ENCODE assay signal across 12 mouse cellular contexts in the genomic region with DNA sequence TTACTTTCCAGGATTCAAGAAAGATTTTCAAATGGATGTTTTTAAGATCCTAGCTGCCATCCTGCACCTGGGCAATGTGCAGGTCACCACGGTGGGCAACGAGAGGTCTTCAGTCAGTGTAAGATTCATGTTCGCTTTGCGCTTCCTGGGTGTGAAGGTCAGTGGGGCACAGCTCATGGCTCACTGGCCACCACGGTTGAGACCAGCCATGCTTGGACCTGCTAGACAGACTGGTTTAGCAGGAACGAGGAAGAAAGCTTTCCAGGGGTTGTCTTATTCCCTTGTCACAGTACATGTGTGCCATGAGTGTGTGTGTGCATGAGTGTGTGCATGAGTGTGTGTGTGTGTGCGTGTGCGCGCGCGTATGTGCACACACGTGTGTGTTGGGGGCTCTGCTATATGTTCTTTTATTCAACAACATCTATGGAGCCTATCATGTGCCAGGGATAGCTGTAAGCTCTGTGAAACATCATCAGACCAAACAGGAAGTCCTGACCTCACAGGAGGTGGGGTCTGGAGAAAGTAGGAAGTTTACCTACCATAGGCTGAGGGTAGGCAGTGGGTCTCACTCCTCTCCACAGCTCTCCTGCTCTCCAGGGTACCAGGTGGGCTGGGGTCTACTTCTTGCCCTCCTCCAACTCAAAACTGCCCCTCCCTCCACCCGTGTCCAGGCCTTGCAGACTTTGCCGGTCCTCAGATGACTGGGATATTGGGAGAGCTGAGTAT. TPM values are rescaled to one million over a fixed set of nuclear protein-coding genes. Genes with fewer than 3 reads are reported as not detected.
DNase-seq lines count a peak whose midpoint lies in the region; ATAC-seq lines count a peak whose summit lies in the region.
"Had no signal": no experiment of that assay in that cellular context is flagged by ENCODE, and none has a peak within 500 bp of the region (broad histone marks: within the 10 kb centered on the region; RNA-seq: fewer than 3 reads in every experiment).

No protein-coding gene starts in this region.

- no peaks in the 10 kb centered on the region for H3K36me3 ChIP-seq in hindbrain, embryonic 10.5 days
- no peaks in the 10 kb centered on the region for H3K36me3 ChIP-seq in hindbrain, embryonic 16.5 days (ENCODE audit: control insufficient read depth, insufficient read depth, low read length)
- no peaks in the 10 kb centered on the region for H3K36me3 ChIP-seq in kidney, embryonic 14.5 days (ENCODE audit: control insufficient read depth, insufficient read depth, low read length)
- H3K36me3 ChIP-seq in intestine, embryonic 16.5 days (ENCODE audit: control insufficient read depth, insufficient read depth, low read length) = 0 out of 2 replicates have a peak, but pooled peaks cover 2% of the 10 kb centered on the region
- H3K36me3 ChIP-seq: forebrain, embryonic 15.5 days; neural tube, embryonic 13.5 days had no signal

- no peak overlapping the region for H3K4me2 ChIP-seq in hindbrain, embryonic 16.5 days (ENCODE audit: low read length)
- H3K4me2 ChIP-seq in kidney, embryonic 14.5 days (replicated peaks; ENCODE audit: low read depth, low read length) = no peak overlapping the region
- H3K4me2 ChIP-seq in intestine, embryonic 16.5 days (ENCODE audit: low read depth, low read length) = no peak overlapping the region
- H3K4me2 ChIP-seq: forebrain, embryonic 15.5 days; heart, embryonic 11.5 days; neural tube, embryonic 13.5 days had no signal

- no peaks in the 10 kb centered on the region for H3K27me3 ChIP-seq in hindbrain, embryonic 10.5 days (ENCODE audit: insufficient read depth, poor library complexity, severe bottlenecking)
- H3K27me3 ChIP-seq in hindbrain, embryonic 16.5 days (replicated peaks; ENCODE audit: control insufficient read depth, insufficient read depth, low read length) = no peaks in the 10 kb centered on the region
- H3K27me3 ChIP-seq in kidney, embryonic 14.5 days (ENCODE audit: control insufficient read depth, insufficient read depth, low read length) = no peaks in the 10 kb centered on the region
- no peaks in the 10 kb centered on the region for H3K27me3 ChIP-seq in intestine, embryonic 16.5 days (replicated peaks; ENCODE audit: control insufficient read depth, insufficient read depth, low read length)
- H3K27me3 ChIP-seq: forebrain, embryonic 15.5 days; neural tube, embryonic 13.5 days had no signal

- peaks cover 37% of the 10 kb centered on the region for H3K4me1 ChIP-seq in hindbrain, embryonic 10.5 days (replicated peaks)
- H3K4me1 ChIP-seq in hindbrain, embryonic 16.5 days (ENCODE audit: control insufficient read depth, insufficient read depth, low read depth, low read length) = peaks cover 16% of the 10 kb centered on the region
- H3K4me1 ChIP-seq in kidney, embryonic 14.5 days (ENCODE audit: control insufficient read depth, insufficient read depth, low read length) = peaks cover 25% of the 10 kb centered on the region
- no peaks in the 10 kb centered on the region; the same call in 1 of the 2 replicates for H3K4me1 ChIP-seq in intestine, embryonic 16.5 days (ENCODE audit: control insufficient read depth, insufficient read depth, low read length)

- H3K4me3 ChIP-seq in hindbrain, embryonic 10.5 days = no peak overlapping the region
- no peak overlapping the region for H3K4me3 ChIP-seq in hindbrain, embryonic 16.5 days (ENCODE audit: low read length)
- no peak overlapping the region for H3K4me3 ChIP-seq in kidney, embryonic 14.5 days (ENCODE audit: low read length)
- no peak overlapping the region for H3K4me3 ChIP-seq in intestine, embryonic 16.5 days (ENCODE audit: low read length)
- H3K4me3 ChIP-seq: forebrain, embryonic 15.5 days; neural tube, embryonic 13.5 days had no signal

- H3K9me3 ChIP-seq in hindbrain, embryonic 10.5 days = no peaks in the 10 kb centered on the region
- no peaks in the 10 kb centered on the region for H3K9me3 ChIP-seq in hindbrain, embryonic 16.5 days (ENCODE audit: control insufficient read depth, low read length)
- H3K9me3 ChIP-seq in kidney, embryonic 14.5 days (ENCODE audit: control insufficient read depth, low read length) = no peaks in the 10 kb centered on the region
- no peaks in the 10 kb centered on the region for H3K9me3 ChIP-seq in intestine, embryonic 16.5 days (ENCODE audit: control insufficient read depth, low read length)
- H3K9me3 ChIP-seq: forebrain, embryonic 15.5 days; neural tube, embryonic 13.5 days had no signal

- H3K27ac ChIP-seq in hindbrain, embryonic 10.5 days = peak overlapping the region; percentile 40; the same call in 1 of the 2 replicates
- no peak overlapping the region for H3K27ac ChIP-seq in hindbrain, embryonic 16.5 days (ENCODE audit: low read depth, low read length)
- H3K27ac ChIP-seq in kidney, embryonic 14.5 days (ENCODE audit: low read depth, low read length) = peak overlapping the region; percentile 71; the same call in 1 of the 2 replicates
- no peak overlapping the region for H3K27ac ChIP-seq in intestine, embryonic 16.5 days (ENCODE audit: low read length)
- H3K27ac ChIP-seq: liver, embryonic 14.5 days had no signal

- WGBS in hindbrain, embryonic 10.5 days = 89% methylated on average over 14 of the region's 14 CpGs
- 89% methylated on average over 14 of the region's 14 CpGs for WGBS in hindbrain, embryonic 16.5 days
- 65% methylated on average over 14 of the region's 14 CpGs for WGBS in kidney, embryonic 14.5 days
- WGBS in intestine, embryonic 16.5 days = 85% methylated on average over 14 of the region's 14 CpGs

- no peak for DNase-seq in hindbrain, embryonic 10.5 days (ENCODE audit: low spot score)
- DNase-seq in naive thymus-derived CD4-positive, alpha-beta T cell, adult 2 months (ENCODE audit: low read depth) = peak; percentile 62
- no peak for DNase-seq in testis, postnatal 10 days (ENCODE audit: low spot score)
- no peak for DNase-seq in neural tube, embryonic 10.5 days (ENCODE audit: extremely low spot score, low spot score)

- H3K9ac ChIP-seq in hindbrain, embryonic 16.5 days (ENCODE audit: low read depth, low read length) = no peak overlapping the region
- H3K9ac ChIP-seq in kidney, embryonic 14.5 days (ENCODE audit: low read depth, low read length) = no peak overlapping the region
- H3K9ac ChIP-seq in intestine, embryonic 16.5 days (ENCODE audit: low read depth, low read length) = no peak overlapping the region
- H3K9ac ChIP-seq: forebrain, embryonic 15.5 days; liver, embryonic 14.5 days; neural tube, embryonic 13.5 days had no signal

- ATAC-seq in hindbrain, embryonic 16.5 days = no peak
- peak; percentile 83 for ATAC-seq in CD4-positive, CD25-positive, alpha-beta regulatory T cell, adult 4 months
- ATAC-seq in kidney, embryonic 14.5 days (ENCODE audit: low FRiP score, low TSS enrichment) = peak; percentile 34
- ATAC-seq in intestine, embryonic 16.5 days = no peak
- ATAC-seq: forebrain, embryonic 15.5 days had no signal

RNA-seq across cellular contexts. Expression of a gene that starts 24.2 kb away (rescaled TPM):
- polyA plus RNA-seq in hindbrain, embryonic 10.5 days (2016; fragmentation: Nextera tagmentation; extraction: Ambion mirVana) = 0.52 and 1.6 TPM in 2 replicates
- polyA plus RNA-seq in hindbrain, embryonic 16.5 days (2015; fragmentation: Nextera tagmentation; extraction: Ambion mirVana) = 0.41 and 0.51 TPM in 2 replicates
- 1 to 10 TPM in 1 of 2 experiments, not detected in 1; 1.1 TPM for polyA plus RNA-seq in CD4-positive, CD25-positive, alpha-beta regulatory T cell, adult 4 months (2017; shearing (Covaris generic))
- polyA plus RNA-seq in kidney, embryonic 14.5 days (2014; fragmentation: Nextera tagmentation; extraction: Ambion mirVana) = 3.9 and 4.4 TPM in 2 replicates
- polyA plus RNA-seq in intestine, embryonic 16.5 days (2015; fragmentation: Nextera tagmentation; extraction: Ambion mirVana) = 4.4 and 5.0 TPM in 2 replicates

RNA-seq across cellular contexts. Expression of a gene that starts 50.1 kb away (rescaled TPM):
- polyA plus RNA-seq in hindbrain, embryonic 10.5 days (2016; fragmentation: Nextera tagmentation; extraction: Ambion mirVana) = 26.0 and 27.6 TPM in 2 replicates
- 89.1 and 97.7 TPM in 2 replicates for polyA plus RNA-seq in hindbrain, embryonic 16.5 days (2015; fragmentation: Nextera tagmentation; extraction: Ambion mirVana)
- 10 to 100 TPM in 1 of 2 experiments, 1 to 10 TPM in 1; 9.0 to 11.3 TPM for polyA plus RNA-seq in CD4-positive, CD25-positive, alpha-beta regulatory T cell, adult 4 months (2017; shearing (Covaris generic))
- 22.1 and 27.9 TPM in 2 replicates for polyA plus RNA-seq in kidney, embryonic 14.5 days (2014; fragmentation: Nextera tagmentation; extraction: Ambion mirVana)
- polyA plus RNA-seq in intestine, embryonic 16.5 days (2015; fragmentation: Nextera tagmentation; extraction: Ambion mirVana) = 15.8 and 16.2 TPM in 2 replicates

Comparison
In these comparisons a context has a peak if more than half of its experiments do, and no peak if none do; other contexts are left out.
1. H3K27ac ChIP-seq: peak in hindbrain, embryonic 10.5 days (single experiment) and kidney, embryonic 14.5 days (single experiment); none in hindbrain, embryonic 16.5 days (single experiment) and intestine, embryonic 16.5 days (single experiment).
2. ATAC-seq: peak in CD4-positive, CD25-positive, alpha-beta regulatory T cell, adult 4 months (single experiment) and kidney, embryonic 14.5 days (single experiment); none in hindbrain, embryonic 16.5 days (single experiment) and intestine, embryonic 16.5 days (single experiment).